Mouse (Mus musculus): ENCODE measurements around the gene Itpr2. TPM values are rescaled to one million over a fixed set of nuclear protein-coding genes. Genes with fewer than 3 reads are reported as not detected.

The Itpr2 gene
- polyA plus RNA-seq, 1 experiment from 2014 or later, result 10.9 TPM

DNA sequence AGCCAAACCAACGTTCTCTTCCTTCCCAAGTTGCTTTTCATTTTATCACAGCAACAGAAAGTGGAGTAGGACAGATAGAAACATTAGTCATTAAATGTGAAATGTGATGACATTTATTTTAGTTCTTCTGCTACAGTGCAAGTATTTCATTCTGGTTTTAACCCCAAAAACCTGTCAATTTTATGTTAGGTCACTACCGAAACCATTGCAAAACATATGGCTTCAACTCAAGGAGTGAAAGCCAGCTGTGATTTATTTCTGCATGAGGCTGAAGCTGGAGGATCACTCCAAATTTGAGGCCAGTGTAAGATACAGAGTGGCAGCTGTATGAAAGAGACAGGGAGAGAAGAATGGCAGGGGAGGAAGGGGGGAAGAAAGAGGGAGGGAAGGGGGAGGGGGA, 85.6 kb downstream of the Itpr2 start:
- Histone ChIP-seq H3K4me2 (replicated peaks; ENCODE audit: low read depth) (no peak overlapping the region), H3K27me3 (ENCODE audit: control insufficient read depth, insufficient read depth, low read length) (no peaks in the 10 kb centered on the region), H3K36me3 (ENCODE audit: control insufficient read depth, insufficient read depth, low read length) (no peaks in the 10 kb centered on the region), H3K4me3 (ENCODE audit: low read depth, low read length) (no peak overlapping the region), H3K4me1 (replicated peaks; ENCODE audit: control insufficient read depth, insufficient read depth) (no peaks in the 10 kb centered on the region), H3K9me3 (ENCODE audit: control insufficient read depth, low read length) (no peaks in the 10 kb centered on the region), H3K9ac (ENCODE audit: low read length) (no peak overlapping the region), H3K27ac (replicated peaks) (no peak overlapping the region)
- WGBS, result 80% methylated on average over 2 of the region's 2 CpGs
- DNase-seq (ENCODE audit: low spot score) (no peak), ATAC-seq (ENCODE audit: low FRiP score, low TSS enrichment) (no peak)
- TF ChIP-seq CTCF (IDR thresholded peaks at IDR 0.05; ENCODE audit: low read depth) (no peak), EP300 (optimal IDR thresholded peaks at IDR 0.05) (no peak)

DNA sequence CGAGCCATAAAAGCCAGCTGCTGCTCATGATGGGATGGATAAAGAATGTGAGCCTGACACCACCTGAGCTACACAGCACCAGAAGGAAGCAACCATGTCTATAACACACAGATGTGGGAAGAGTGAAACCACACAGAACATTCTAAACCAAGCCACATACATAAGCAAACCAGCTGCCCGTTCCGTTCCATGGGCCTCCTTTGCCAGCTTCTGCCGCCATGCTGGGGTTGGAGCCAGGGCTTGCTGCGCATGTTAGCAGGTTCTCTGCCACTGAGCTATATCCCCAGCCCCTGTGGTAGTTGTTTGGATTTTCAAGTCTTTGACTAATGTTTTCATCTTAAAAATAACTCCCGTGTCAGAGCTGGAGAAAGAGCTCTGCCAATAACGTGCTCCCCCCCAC, 87.9 kb downstream of the Itpr2 start:
- WGBS, result 61% methylated on average over 7 of the region's 7 CpGs

DNA sequence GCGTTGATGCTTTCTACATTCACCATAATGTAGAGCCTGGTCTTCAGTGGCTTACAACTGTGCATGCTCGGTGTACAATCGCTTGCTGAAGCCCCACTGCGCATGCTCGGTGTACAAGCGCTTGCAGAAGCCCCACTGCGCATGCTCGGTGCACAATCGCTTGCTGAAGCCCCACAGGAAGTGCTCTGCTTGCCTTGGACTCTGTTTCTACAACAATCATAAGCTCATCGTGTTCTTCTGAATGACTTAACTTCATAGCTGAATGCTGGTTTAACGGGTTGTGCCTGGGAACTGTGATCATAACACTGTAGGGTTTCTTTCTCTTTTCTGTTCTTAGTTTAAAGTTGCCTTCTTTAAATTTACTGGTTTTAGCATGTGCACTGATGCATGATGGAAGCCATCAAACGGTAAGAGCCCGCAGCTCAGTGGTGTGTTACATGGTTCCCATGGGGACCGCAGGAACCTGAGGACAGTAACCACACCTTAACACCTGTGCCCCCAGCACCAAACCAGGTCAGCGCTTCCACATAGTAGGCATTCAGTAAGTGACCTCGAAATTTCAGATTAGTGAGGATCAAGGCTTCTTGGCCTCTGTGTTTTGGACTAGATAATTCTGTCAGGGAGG, 90.5 kb downstream of the Itpr2 start:
- H3K4me1 ChIP-seq (replicated peaks; ENCODE audit: control insufficient read depth, insufficient read depth), result no peaks in the 10 kb centered on the region
- 85% methylated on average over 16 of the region's 16 CpGs for WGBS
- H3K9me3 ChIP-seq (ENCODE audit: control insufficient read depth, low read length), result no peaks in the 10 kb centered on the region
- no peaks in the 10 kb centered on the region for H3K36me3 ChIP-seq (ENCODE audit: control insufficient read depth, insufficient read depth, low read length)
- no peaks in the 10 kb centered on the region for H3K27me3 ChIP-seq (ENCODE audit: control insufficient read depth, insufficient read depth, low read length)
- no peak overlapping the region for H3K4me2 ChIP-seq (replicated peaks; ENCODE audit: low read depth)
- ATAC-seq (ENCODE audit: low FRiP score, low TSS enrichment) (no peak), DNase-seq (ENCODE audit: low spot score) (no peak)
- no peak overlapping the region for H3K9ac ChIP-seq (ENCODE audit: low read length)
- H3K4me3 ChIP-seq (ENCODE audit: low read depth, low read length), result no peak overlapping the region
- H3K27ac ChIP-seq (replicated peaks), result no peak overlapping the region
- TF ChIP-seq EP300 (optimal IDR thresholded peaks at IDR 0.05), result no peak
- TF ChIP-seq CTCF (IDR thresholded peaks at IDR 0.05; ENCODE audit: low read depth), result no peak

More for the DNA sequence above, 87.9 kb downstream of the Itpr2 start:
- ATAC-seq (ENCODE audit: low FRiP score, low TSS enrichment) (no peak), DNase-seq (ENCODE audit: low spot score) (no peak)
- Histone ChIP-seq H3K4me3 (ENCODE audit: low read depth, low read length) (no peak overlapping the region), H3K27me3 (ENCODE audit: control insufficient read depth, insufficient read depth, low read length) (no peaks in the 10 kb centered on the region), H3K27ac (replicated peaks) (no peak overlapping the region), H3K36me3 (ENCODE audit: control insufficient read depth, insufficient read depth, low read length) (no peaks in the 10 kb centered on the region), H3K9me3 (ENCODE audit: control insufficient read depth, low read length) (no peaks in the 10 kb centered on the region), H3K4me1 (replicated peaks; ENCODE audit: control insufficient read depth, insufficient read depth) (no peaks in the 10 kb centered on the region), H3K9ac (ENCODE audit: low read length) (no peak overlapping the region), H3K4me2 (replicated peaks; ENCODE audit: low read depth) (no peak overlapping the region)
- TF ChIP-seq CTCF (IDR thresholded peaks at IDR 0.05; ENCODE audit: low read depth), result no peak
- TF ChIP-seq EP300 (optimal IDR thresholded peaks at IDR 0.05), result no peak

DNA sequence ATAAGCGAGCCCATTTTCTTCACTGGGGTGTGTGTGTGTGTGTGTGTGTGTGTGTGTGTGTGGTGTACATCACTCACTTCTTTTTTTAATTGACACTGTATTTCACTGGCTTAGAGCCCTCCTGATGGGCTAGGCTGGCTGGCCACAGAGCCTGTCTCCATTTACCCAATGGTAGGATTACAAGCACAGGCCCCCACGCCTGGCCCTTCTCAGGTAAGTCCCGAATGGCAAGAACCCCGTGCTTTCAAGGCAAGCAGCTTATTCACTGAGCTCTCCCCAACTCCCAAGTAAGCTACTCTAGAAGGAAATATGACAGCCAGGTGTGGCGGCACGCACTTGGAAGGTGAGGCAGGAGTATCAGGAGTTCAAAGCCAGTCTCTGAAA, 91.6 kb downstream of the Itpr2 start:
- no peak overlapping the region for H3K4me3 ChIP-seq (ENCODE audit: low read depth, low read length)
- H3K27me3 ChIP-seq (ENCODE audit: control insufficient read depth, insufficient read depth, low read length), result no peaks in the 10 kb centered on the region
- ATAC-seq (ENCODE audit: low FRiP score, low TSS enrichment) (no peak), DNase-seq (ENCODE audit: low spot score) (no peak)
- no peaks in the 10 kb centered on the region for H3K9me3 ChIP-seq (ENCODE audit: control insufficient read depth, low read length)
- no peak overlapping the region; the same call in 1 of the 2 replicates for H3K4me2 ChIP-seq (replicated peaks; ENCODE audit: low read depth)
- no peaks in the 10 kb centered on the region for H3K36me3 ChIP-seq (ENCODE audit: control insufficient read depth, insufficient read depth, low read length)
- H3K27ac ChIP-seq (replicated peaks), result peak overlapping the region; percentile 75; the same call in 1 of the 2 replicates
- TF ChIP-seq CTCF (IDR thresholded peaks at IDR 0.05; ENCODE audit: low read depth), result no peak
- no peak for TF ChIP-seq EP300 (optimal IDR thresholded peaks at IDR 0.05)
- no peak overlapping the region for H3K9ac ChIP-seq (ENCODE audit: low read length)
- WGBS, result 72% methylated on average over 6 of the region's 6 CpGs
- no peaks in the 10 kb centered on the region for H3K4me1 ChIP-seq (replicated peaks; ENCODE audit: control insufficient read depth, insufficient read depth)

DNA sequence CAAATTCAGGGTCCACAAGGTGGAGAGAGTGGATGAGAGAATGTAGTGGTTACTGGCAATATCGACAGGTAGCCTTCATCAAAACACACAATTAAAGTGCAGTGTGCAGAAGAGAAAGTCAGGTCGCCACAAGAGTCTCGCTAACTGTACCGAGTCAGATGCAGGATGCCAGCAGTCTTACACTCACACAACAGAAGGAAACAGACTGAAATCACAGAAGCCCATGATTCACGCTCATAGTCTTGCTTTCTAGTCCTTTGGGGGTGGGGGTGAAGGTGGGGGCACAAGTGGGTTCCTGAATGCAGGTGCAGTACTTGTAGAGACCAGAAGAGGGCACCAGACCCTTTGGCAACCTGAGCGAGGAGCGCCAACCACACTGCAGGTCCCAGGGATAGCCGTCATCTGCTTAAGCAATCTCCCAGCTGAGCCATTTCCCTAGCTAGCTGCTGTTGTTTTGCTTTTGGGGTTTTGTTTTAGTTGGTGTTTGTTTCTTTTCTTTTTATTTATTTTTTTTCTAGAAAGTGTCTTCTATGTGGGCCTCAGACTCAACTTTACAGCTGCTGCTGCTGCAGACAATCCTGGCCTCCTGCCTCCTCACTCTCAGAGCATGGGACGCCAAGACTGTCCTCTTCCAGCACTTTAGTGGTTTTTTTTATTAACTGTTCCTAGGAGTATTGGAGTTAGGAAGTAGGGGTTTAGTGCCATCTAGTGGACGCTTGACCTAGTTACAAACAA, 92.2 kb downstream of the Itpr2 start:
- Histone ChIP-seq H3K36me3 (ENCODE audit: control insufficient read depth, insufficient read depth, low read length) (no peaks in the 10 kb centered on the region), H3K9me3 (ENCODE audit: control insufficient read depth, low read length) (no peaks in the 10 kb centered on the region), H3K27ac (replicated peaks) (peak overlapping the region; percentile 75), H3K4me3 (ENCODE audit: low read depth, low read length) (no peak overlapping the region; the same call in 1 of the 2 replicates), H3K4me2 (replicated peaks; ENCODE audit: low read depth) (peak overlapping the region; percentile 35; the same call in 1 of the 2 replicates), H3K9ac (ENCODE audit: low read length) (no peak overlapping the region), H3K4me1 (replicated peaks; ENCODE audit: control insufficient read depth, insufficient read depth) (no peaks in the 10 kb centered on the region), H3K27me3 (ENCODE audit: control insufficient read depth, insufficient read depth, low read length) (no peaks in the 10 kb centered on the region)
- peak; percentile 86 for ATAC-seq (ENCODE audit: low FRiP score, low TSS enrichment)
- 20% methylated on average over 10 of the region's 10 CpGs for WGBS
- TF ChIP-seq EP300 (optimal IDR thresholded peaks at IDR 0.05) (no peak), CTCF (IDR thresholded peaks at IDR 0.05; ENCODE audit: low read depth) (peak; percentile 85)
- DNase-seq (ENCODE audit: low spot score), result peak; percentile 84

DNA sequence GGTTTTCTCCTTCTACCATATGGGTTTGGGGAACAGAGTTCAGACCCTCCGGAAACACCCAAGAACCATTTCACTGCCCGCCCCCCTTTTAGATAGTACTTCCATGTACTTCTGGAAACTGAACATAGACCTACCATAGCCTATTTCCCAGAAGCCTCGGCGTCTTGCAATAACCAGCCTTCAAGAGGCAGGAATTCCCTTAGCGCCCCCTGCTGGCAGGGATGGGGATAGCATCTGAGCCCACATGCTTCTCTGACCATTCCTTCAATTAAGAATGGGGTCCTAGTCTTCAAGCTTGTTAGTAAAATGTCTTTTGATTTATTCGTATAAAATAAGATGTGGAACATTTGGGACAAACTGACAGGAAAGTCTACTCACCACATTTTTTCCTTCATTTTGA, 96.6 kb downstream of the Itpr2 start:
- TF ChIP-seq EP300 (optimal IDR thresholded peaks at IDR 0.05) (no peak), CTCF (IDR thresholded peaks at IDR 0.05; ENCODE audit: low read depth) (peak; percentile 88)
- 49% methylated on average over 6 of the region's 6 CpGs for WGBS
- peak; percentile 67 for DNase-seq (ENCODE audit: low spot score)

More for the DNA sequence above, 96.6 kb downstream of the Itpr2 start:
- Histone ChIP-seq H3K27me3 (ENCODE audit: control insufficient read depth, insufficient read depth, low read length) (no peaks in the 10 kb centered on the region), H3K36me3 (ENCODE audit: control insufficient read depth, insufficient read depth, low read length) (no peaks in the 10 kb centered on the region), H3K9ac (ENCODE audit: low read length) (no peak overlapping the region), H3K9me3 (ENCODE audit: control insufficient read depth, low read length) (no peaks in the 10 kb centered on the region), H3K4me1 (replicated peaks; ENCODE audit: control insufficient read depth, insufficient read depth) (no peaks in the 10 kb centered on the region), H3K4me3 (ENCODE audit: low read depth, low read length) (no peak overlapping the region), H3K4me2 (replicated peaks; ENCODE audit: low read depth) (no peak overlapping the region), H3K27ac (replicated peaks) (no peak overlapping the region)
- ATAC-seq (ENCODE audit: low FRiP score, low TSS enrichment), result no peak

Measured in stomach, postnatal 0 days (tissue).